Mouse (Mus musculus) skeletal muscle tissue, adult 2 months (tissue): ENCODE measurements at regions not wholly inside any gene's neighbourhood (a gene's known extent, or its start where the extent isn't known, plus 50 kb on each side); places are given as distances from the start of the nearest gene placed in this dataset.

Experiments
- DNase-seq: peaks from one replicate; pipeline ENCODE4 v3.0.0-alpha.2; 2012; ENCODE audit warnings: low read depth, low spot score

DNA sequence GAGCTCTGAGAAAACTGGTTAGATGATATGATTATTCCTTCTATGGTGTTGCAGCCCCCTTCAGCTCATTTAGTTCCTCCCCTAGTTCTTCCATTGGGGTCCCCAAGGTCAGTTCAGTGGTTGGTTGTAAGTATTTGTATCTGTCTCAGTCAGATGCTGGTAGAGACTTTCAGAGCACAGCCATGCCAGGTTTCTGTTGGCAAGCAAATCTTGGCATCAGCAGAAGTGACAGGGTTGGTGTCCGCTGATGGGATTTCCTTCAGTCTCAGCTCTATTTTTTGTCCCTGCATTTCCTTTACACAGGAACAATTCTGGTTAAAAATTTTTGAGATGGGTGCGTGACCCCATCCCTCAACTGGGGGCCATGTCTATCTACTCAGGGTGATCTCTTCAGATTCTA lies 55.3 kb upstream of the Spaca1 start:
- no peak for DNase-seq

DNA sequence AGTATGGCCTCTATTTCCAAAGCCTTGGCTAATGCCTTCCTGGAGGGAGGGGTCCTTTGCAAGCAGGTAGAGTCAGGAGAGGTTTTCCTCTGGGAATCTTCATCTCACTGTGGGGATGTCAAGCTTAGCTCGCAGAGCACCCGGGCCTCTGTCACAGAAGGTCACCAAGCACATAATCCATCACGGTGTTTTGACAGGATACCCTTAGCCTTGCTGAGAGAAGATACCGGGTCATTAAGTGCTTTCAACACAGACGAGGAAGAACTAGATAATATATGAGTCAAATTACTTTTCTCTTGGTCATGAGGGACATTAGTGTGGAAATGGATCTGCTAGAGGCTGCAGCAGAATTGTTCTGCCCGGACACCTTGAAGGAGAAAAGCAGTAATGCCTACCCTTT lies 64.3 kb upstream of the Spaca1 start:
- DNase-seq, result no peak

DNA sequence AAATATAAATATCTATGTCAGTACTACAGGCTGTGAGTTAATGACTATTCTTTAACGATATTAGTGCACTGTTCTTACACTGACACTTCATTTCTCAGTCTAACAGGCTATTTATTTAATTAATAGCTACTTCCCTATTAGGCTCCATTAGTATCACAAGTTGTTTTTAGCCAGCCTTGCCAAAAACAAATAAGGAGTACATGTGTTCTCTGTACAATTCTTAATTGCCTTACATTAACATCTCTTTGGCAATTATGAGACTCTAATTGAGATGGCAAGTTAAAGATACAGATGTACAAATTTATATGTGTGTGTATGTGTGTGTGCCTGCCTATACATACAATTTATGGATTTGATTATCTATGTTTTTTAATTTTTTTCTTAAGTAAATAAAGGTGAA lies 67.1 kb upstream of the Spaca1 start:
- DNase-seq, result no peak

DNA sequence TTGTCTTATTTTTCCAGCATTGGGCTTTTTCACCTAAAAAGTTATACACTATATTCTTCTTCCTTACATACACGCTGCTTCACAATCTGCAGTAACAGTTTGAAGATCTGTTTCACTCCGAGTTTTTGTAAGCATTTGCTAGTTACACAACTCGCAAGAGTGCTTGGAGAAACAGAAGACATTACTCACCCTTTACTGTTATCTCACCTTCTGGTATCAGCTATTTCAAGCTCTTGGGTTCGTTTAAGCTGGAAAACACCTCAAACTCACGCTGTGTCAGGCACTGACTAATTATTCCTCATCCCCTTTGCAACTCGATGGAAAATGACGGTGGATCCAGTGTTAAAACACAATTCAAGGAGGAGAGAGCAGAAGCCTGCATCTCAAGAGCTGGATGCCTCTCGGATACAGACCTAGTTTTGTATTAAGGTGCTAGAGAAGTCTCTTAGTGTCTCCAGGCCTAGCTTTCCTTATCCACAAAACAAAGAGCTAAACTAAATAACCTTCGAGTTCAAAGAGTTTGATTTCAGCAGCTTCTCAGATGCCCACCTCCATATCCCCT lies 73.0 kb upstream of the Spaca1 start:
- no peak for DNase-seq

DNA sequence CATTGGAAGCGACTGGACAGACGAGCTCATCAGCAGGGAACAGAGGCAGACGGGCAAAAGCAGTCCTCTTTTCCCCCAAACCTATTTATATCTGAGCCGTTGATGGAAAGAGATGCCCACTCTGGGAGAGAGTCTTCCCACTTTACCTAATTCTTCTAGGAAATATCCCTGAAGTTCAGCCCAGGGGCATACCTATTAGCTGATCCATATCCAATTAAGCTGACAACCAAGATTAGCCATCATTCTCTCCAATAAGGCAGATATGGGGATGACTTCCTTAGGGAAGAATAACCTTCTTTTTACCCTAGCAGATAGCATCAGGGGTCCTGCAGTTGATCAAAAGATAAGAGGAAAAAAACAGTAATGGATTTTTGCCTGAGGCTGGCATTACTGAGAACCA lies 78.2 kb upstream of the Spaca1 start:
- DNase-seq, result no peak

DNA sequence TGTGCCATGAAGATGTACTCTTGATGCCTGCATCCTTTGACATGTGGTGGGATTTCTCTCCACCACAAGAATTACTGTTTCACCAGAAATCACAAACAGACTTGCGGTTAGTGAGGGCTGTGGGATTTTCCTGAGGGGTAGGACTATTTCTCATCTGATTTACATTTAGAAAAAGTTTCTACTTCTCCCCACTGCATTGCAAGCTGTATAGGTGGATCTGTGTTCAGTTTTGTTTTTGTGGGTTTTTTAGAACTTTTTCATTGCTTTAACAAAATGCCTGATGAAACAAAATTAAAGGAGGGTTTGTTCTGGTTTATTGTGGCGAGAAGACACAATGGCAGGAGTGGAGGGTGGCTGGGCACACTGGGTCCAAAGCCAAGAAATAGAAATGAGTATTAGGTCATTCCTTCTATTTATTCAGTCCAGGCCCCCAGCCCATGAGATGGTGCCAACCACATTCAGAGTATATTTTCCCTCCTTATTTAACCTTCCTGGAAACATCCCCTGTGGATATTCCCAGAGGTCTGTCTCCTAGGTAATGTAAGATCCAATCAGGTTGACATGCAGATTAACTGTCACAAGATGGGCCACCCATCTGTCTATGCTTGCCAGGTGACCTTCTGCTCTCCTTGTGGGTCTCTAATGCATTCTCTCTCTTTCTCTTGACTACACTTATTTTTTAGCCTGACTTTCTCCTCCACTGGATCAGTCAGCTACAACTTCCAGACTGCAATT lies 96.3 kb upstream of the Spaca1 start:
- no peak for DNase-seq

DNA sequence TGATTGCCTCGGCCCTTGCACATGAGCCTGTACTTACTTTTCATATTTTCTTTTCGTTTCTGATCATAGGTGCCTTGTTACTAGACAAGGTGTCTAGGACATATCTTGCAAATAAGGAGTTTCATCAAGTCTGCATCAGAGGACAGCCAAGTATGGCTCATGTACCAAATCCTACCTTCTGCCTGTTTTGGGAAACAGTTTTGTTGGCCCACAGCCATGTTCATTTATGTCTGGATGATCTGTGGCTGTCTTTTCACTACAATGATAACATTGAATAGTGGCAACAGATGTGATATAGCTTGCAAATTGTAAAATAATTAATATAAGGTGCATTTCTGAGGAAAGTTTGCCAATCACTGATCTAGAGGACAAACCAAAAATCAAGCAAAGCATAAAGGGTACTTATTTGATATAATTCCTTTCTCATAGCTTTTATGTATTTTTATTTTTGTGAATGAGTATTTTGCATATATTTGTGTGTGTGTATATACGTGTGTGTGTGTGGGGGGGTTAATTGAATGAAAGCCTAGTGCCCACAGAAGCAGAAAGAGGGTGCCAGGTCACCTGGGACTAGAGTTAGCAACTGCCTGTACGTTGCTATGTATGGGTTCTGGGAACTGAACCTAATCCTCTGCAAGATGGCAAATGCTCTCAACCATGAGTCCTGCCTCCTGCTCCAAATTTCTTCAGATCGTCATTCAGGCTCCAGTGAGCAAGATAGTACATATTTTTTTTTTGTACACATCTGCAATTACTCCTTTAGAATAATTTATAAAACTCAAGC lies 99.2 kb upstream of the Spaca1 start:
- no peak for DNase-seq

DNA sequence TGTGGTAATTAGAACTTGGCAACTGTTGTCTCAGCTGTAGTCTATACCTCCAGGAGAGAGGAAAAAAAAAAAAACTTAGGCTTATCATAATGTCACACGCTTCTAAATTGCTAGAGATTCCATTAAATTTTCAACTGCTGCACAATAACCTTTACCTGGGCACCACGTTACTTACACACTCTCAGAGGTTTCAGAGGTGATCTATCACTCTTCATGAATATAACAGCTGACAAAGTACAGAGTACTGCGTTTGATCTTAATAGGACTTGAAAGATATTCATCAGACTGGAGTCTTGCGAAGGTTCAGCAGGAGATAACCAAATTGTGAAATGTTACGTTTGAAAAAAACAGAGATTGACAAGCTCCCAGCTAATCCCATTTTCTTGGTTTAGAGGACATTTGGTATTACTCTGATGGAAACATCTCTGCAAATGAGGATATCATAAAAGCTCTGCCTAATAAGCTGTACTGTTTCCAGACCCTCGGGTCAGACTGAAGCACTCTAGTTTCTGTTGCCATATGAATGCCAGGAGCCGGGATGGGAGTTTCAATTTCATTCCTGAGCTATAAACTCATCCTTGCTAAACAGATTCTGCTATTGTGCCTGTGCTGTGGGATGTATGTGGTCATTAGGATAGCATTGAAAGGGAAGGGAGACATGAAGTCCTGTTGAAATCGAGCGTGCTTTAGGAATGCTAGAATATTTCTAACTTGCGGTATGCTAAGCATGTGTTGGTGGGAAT lies 101.8 kb upstream of the Spaca1 start:
- DNase-seq, result no peak

DNA sequence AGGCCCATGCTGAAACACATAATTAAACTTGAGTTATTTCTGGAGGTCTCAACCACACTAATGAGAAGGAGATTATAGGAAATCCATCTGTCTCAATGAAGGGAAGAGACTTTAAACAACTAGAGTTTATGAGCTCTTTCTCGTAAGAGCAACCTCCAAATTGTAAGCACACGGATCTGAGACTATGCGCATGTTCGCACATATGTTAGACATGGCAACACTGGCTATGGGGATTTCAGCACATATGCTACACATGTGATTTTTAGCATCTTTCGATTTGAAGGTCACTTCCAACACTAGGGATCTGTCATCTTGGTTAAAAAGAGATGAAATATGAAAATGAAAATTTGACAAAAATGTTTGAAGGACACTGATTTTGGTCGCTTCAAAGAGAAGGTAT lies 105.5 kb upstream of the Spaca1 start:
- DNase-seq, result no peak

DNA sequence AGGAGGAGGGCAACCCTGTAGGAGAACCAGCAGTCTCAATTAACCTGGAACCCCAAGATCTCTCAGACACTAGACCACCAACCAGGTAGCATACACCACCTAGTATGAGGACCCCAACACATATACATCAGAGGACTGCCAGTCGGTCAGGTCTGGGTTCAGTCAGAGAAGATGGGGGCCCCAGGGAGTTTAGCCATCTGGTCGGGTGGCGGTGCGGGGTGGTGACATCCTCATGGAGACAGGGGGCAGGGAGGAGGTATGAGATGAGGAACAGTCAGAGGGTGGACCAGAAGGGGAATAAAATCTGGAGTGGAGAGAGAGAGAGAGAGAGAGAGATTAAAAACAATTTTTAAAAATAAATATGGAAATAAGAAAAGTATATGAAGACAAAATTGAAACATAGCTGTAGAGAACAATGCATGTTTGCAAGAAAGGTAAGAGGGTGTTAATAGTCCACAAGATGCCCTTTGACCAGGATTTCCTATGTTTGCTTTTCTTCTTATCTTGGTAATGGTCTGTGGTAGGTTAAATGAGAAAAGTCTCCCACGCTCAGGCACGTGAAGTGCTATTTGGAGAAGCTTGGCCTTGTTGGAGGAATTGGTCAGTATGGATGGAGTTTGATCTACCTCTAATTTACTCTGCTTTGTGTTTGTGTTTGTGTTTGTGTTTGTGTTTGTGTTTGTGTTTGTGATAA lies 108.0 kb upstream of the Spaca1 start:
- no peak for DNase-seq

DNA sequence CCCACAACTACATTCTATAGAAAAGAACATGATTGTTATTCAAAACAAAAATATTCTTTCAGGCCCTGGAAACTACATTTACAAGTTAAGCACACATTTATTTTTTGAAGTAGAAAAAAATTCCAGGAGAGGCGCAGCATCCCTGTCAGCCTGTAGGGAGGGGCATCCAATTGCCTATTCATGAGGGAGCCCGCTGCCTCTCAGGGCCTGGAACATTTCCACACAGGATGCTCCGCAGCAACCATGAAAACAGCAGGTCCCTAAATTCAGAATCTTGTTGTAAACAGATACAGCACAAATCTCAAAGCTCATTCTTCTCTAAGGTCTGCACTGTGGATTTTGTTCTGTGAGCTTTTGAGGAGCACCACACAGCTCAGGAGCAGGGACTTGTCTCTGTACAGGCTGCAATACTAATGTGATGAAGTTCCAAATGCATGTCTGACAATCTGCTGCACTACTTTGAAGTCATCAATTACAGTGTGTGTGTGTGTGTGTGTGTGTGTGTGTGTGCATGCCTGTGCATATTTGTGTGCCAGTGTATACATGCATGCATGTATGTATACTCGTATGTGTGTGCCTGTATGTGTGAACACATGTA lies 121.4 kb upstream of the Spaca1 start:
- DNase-seq, result no peak

DNA sequence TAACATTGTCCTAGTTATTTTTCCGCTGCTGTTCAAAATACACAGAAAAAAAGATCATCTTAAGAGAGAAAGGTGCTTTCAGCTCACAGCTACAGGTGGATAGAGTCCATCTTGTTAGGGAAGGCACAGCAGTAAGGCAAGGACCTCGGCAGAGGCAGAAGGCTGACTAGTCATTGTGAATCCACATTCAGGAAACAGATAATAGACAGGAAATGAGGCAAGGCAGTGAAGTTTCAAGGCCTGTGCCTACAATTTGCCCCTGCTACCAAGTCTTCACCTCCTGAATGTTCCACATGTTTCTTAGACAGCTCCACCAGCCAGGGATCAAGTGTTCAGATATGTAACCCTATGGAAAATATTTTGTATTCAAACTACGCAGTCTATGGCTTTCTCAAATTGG lies 122.0 kb upstream of the Spaca1 start:
- no peak for DNase-seq

DNA sequence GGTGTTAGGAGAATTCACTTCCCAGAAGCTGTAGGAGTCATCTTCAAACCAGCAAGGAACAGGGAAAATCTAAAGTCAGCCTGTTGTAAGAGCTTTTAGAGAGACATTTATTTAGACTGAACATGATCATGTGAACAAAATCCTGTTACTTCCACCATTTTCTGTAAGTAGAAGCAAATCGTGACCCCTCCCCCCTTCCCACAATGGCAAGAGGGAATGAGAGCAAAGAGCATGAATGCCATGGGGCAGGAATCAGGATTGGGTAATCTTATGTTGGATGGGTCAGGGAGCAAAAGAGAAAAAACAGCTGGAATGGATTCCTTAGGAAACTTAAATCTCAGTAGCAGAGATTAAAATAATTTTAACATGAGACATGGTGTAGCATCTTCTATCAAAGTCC lies 127.4 kb upstream of the Spaca1 start:
- no peak for DNase-seq

DNA sequence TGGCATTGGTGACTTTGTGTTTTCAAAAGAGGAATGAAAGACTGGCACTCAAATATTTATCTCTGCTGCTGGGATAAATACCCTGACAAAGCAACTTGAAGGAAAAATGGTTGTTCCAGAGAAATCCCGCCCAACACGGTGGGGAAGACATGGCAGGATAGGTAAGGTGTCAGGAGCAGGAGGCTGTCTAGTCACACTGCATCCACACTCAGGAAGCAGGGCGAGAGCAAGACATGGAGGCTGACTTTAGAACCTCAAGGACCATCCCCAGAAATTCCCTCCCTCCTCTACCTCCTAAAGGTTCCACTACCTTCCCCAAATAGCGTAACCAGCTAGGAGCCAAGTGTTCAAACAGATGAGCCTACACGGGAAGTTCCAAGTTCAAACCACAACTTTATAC lies 136.5 kb upstream of the Spaca1 start:
- DNase-seq, result no peak

DNA sequence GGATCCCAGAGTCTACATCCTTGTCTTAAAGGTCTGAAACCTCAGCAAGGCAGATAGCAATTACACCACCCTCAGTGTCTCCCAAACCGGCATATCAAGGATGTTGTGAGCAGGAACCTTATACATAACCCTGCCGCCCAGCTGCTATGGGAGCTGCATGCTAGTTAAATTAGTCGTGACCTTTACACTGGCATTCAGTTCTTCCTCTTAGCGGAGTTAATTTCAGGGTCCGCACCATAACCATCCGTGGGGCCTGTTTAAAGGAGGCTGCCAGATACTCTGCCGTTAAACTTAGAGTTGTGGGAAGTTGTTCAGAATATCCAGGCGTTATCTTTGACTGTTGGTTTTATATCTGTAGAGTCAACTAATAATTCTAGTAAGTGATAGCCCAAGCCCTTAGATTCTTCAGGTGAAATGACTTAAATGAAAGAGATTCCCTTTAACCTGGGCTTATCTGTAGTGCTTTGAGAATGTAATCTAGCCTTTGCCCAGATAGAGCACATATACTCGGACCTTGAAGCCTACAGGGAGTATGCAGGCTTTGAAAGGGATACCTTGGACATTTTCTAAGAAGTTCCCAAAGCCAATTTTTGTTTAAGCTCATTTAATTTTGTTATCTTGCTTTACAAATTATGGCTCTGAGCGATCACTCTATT lies 153.3 kb upstream of the Spaca1 start:
- no peak for DNase-seq

DNA sequence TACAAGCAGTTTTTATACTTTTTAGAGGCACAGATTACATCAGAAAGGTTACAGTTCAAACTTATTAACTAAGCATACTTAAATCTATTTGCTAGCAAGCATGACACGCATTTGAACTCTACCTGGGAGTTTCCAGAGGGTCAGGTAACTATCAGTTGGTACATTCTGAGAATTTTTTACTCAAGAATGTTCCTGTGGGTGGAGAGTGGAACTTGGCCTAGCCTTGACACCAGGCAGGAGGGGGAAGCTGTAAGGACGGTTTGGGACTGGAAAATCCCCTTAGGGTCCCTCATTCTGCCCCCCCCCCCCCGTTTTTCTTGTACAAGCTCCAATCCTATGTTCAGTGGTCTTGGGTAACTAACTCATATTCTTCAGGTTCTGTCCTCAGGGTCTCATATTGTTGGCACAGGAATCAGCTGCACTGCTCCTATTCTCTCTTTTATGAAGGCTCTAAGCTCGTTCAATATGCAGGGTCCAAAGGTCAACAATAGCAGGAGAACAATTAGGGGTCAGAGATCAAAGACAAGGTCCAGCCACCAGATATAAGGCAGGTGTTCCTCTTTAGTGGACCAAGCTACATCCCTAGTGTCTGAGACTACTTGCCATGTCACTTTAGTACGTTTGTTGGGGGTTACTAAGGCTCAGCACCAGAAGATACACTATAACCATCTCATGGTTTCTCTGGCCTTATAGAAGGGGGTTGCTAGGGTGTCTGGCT lies 159.3 kb upstream of the Spaca1 start:
- no peak for DNase-seq

DNA sequence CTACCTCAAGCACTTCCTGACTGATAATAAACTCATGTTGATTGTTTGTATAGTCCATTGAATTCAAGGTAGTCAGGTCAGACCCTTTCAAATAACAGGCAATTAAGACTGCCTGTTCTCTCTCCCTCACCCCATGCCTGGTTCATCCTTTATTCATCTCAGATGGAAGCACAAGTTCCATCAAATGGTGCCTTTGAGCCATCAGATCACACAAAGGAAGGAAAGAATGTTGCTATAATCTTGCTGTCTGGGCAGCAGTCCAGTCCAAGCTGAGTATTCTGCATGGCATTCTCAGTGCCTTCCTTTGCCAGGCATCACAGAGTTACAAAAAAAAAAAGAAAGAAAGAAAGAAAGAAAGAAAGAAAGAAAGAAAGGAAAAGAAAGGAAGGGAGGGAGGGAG lies 163.7 kb upstream of the Spaca1 start:
- no peak for DNase-seq

DNA sequence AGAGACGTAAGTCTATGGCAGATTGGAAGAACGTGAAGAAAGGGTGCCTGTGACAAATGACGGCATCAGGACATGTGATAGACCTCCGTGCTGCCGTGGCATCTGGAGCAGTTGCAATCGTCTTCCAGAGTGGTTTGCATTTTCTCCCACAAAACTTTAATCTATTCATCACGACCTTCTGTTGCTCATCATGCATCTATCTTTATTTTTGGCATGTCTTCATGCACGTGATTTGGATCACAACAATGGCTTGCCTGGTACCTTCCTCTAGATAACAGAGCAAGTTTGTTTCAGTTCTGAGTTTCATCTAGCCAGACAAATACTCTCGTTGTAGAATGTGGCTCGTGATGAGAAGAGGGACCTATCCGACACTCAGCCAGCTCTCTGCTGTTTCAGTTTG lies 164.4 kb upstream of the Spaca1 start:
- DNase-seq, result no peak

DNA sequence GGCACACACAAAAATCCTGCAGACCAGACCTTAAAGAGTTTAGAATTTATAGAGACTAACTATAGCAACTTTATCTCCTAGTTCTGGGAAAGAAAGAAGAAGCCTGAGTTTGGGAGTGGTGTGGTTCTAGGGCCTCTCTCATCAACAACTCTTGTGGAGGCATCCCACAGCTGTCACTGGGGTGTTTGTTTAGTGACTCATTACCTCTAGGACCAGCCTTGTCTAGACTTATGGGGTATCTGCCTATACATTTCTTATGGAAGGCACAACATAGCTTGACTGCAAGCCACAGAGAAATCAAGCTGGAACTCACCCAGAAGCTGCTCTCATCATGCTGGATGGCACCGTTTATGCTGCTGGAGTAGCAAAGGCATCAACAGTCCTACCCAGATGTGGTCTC lies 171.9 kb upstream of the Spaca1 start:
- DNase-seq, result no peak
